Mouse (Mus musculus) ZHBTc4 (cell line): ENCODE measurements around the gene Cux1.

Experiments
- DNase-seq: peaks from one replicate; pipeline ENCODE4 v3.0.0-alpha.2; 2011; ENCODE audit warnings: low read depth, low spot score

Gene Cux1

DNA sequence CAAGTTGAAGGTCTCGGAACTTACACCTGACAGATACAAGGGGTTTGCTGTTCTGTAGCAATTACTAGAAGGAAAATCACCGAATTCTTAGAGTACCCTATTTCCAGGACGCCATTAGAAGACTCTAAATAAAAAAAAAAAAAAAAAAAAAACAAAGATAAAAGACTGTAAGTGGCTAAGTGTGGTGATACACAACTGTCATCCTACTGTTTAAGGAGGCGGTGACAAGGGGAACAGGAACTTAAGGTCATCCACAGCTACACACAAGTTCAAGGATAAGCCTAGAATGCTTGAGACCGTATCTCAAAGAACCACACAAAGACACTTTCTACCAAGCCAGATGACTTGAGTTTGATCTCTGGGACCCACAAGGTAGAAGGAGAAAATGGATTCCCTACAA, 56.7 kb downstream of the Cux1 start:
- no peak for DNase-seq

DNA sequence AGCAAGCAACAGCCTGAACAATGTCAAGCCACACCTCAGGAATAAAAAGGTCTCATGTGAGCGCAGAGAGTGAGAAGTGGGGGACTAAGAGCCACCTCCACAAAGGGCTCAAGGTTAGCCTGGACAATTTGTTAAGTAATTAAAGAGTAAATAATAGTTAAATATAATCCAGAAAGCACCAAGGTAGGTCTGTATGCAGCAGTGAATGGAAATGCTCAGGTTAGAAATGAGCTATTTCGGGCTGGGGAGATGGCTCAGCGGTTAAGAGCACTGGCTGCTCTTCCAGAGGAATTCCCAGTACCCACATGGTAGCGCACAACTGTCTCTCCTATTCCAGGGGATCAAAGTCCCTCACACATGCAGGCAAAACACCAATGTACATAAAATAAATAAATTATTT, 59.7 kb downstream of the Cux1 start:
- DNase-seq: no peak

DNA sequence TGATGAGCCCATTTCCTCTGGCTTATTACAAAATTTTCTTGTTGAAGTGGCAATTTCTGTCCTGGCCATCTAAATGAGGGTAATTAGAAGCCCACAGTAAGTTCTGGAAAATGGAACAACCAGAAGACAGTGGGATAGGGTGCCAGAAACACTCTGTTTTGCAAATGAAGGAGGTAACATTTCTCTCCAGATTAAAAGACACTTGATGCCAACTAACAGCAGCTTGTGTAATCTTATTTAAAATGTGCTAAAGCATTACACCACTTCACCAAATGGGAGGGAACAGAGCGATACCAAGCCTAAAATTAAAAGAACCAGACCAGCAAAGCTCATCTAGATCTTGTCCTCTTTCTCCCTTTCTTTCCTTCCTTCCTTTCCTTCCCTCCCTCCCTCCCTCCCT, 61.0 kb downstream of the Cux1 start:
- no peak for DNase-seq

DNA sequence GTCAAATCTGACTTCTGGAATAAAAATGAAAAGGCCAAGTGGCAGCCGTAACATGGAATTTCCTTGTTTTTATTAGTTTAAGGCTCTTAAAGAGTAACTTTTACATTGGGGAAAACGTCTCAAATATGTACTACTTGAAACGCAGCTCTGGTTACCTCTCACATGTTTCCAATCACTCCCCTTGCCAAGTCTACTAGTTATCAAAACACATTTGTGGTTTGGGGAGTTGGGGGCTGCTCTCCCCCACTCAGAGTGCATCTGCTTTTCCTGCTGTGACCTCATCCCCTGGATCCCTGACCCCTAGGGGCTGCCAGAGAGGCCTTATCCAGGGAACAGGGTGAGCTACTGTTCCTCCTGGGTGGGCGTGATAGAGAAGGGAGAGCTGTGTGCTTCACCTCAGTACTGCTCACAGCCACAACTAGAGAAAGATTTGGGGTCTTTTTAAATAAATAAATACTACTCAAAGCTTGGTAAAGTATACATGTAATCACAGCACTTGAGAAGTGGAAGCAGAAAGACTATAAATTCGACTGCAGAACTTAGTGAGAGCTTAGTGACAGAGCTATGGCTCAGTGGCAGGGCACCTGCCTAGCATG, 64.7 kb downstream of the Cux1 start:
- no peak for DNase-seq

DNA sequence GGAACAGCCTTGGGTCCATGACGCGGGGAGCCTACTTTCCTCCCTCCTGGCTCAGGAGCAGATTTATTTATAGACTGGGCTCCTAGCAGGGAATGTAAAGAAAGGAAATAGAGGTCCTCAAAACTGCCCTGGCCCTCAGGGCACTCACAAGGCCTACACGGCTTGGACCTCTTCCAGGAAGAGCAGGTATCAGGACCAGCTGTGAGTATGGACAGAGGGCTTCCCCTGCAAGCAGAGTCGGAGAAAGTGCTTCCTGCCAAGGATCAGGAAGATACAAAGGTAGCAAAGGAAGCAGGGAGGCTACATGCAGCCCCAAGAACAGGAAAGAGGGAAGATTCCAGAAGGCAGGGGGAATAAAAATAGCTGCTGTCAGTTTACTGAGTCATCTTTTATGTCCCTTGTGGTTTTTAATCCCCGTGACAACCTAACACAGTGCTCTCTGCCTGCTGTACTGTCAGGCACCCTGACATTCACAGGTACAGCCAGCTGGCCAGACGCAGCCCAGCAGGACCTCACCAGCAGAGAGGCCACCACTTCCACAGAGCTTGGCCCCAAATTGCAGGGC, 66.9 kb downstream of the Cux1 start:
- no peak for DNase-seq

DNA sequence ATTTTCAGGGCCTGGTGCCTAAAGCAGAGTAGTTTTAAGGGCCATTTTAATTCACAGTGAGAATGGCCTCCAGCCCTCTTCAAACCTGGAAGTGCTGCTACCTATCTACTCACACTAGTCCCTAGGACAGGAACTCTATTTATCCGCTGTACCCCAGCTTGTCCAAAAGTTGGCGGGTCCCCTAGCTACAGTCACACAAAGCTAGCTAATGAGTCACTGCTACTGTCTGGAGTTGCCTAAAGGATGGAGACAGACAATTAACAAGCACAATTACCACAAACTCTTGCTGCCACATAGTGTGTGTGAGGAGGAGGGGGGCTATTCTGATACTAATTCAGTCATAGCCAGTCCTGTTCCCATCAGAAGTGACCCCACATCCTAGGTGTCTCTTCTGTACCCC, 68.0 kb downstream of the Cux1 start:
- no peak for DNase-seq

DNA sequence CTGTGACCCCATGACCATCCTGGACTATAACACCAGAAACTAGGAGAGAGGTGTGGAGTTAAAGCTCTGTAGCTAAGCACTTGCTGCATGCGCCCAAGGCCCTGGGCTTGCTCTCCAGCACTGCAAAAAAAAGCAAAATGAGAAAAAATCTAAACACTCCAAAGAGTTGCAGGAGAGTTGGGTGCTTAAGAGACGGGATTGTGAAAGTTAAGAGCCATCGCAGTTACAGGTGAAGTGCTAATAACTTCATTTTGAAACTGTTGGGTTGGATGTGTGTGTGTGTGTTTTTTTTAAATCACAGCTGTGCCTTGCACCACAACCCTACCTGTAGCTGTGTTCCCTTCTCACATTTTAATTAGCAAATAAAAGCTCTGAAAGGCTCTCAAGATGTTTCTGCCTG, 68.5 kb downstream of the Cux1 start:
- no peak for DNase-seq

DNA sequence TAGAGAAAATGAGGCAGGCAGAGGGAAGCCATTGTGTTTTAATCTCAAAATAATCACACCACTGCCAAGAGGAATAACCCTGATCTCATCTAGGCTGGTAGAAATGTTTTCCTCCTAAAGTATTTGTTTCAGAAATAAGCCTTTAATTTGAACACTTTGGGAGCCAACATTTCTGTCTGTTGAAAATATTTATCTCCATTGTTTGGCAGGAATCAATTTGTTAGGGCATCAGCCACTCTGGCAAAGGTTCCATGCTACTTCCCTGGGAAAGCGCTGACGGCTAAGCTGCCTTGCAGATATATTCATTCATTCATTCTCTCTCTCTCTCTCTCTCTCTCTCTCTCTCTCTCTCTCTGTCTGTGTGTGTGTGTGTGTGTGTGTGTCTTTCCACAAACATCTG, 70.0 kb downstream of the Cux1 start:
- DNase-seq: no peak

DNA sequence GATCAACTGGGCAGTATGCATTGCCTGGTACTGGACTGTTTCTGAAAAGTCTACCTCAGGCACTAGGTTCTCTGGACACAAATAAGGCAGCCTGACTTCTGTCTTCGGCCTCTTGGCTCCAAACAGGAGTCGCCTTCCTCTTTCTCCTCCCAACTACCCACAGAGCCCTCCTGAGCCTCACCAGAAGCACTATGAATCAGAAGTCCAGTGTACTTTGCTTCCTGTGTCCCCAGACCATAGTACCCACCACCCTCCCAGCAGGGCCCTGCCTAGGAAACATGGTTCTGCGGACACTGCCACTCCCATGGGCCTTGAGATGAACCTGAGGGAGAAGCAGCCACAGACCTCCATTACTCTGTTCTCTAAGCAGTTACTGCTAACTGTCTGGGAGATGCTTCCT, 71.7 kb downstream of the Cux1 start:
- DNase-seq: no peak

DNA sequence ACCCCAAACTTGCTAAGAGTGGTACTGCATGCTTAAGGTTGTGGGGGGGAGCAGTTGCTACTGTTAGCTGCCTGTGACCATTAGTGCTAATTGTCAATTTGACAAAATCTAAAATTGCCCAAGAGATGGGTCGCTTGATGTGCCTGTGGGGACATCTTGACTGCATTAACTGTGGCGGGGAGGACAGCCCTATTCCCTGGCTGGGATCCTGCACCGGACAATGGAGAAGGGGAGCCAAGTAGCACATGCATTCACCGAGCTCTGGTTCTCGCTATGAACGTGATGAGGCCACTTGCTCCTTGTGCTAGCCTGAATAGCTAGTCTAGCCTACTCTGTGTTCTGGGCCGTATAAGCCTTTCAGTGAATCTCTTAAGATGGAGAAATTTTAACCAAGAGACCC, 72.4 kb downstream of the Cux1 start:
- DNase-seq: no peak

DNA sequence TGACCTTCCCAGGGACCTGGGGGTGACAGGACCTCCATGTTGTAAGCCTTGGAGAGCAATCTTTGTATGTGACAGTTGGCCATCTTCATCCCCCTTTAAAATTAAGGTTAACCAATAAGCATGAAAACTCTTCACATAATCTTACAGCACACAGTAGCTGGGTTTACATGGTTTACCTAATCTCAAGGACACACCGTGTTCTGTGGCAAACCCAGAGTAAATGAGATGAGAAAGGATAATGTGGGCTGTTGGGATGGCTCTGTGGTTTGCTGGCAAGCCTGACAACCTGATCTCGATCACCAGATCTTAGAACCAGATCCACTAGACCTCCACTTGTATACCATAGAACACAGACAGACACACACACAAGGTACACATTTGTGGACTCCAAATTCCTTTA, 73.0 kb downstream of the Cux1 start:
- DNase-seq: no peak

DNA sequence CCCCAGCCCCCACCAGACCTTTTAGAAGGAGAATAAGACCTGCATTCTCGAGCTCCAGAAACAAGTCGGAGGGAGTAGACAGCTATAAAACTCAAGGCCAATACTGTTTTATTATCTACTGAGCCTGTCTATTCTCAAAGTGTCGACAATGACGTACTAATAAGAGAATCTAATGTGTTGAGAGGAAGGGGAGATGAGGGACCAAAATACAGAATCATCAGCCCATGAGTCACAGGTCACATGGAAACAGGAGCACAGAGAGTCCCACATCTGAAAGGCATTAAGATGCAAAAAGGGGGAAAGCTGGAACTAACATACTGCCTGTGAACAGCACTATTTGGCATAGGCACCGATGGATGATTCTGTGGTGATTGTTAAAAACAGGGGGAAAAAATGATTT, 77.8 kb downstream of the Cux1 start:
- no peak for DNase-seq

DNA sequence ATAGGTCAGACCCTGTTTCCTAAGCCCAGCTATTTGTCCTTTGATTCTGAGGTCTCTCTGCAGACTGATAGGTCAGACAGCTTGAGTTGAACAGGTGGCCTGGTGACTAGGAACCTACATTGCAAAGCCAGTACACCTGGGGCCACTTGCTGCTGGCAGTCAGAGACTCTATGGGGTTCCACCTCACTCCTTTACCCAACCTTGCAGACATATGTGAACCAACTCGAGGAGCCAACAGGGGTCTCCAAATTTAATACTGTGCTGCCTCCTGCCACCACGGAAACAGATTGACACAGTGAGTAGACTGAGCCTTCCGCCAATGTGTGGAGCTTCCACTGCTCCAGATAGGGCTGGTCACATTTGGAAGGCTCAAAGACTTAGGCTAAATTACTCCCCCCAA, 78.6 kb downstream of the Cux1 start:
- DNase-seq: no peak

DNA sequence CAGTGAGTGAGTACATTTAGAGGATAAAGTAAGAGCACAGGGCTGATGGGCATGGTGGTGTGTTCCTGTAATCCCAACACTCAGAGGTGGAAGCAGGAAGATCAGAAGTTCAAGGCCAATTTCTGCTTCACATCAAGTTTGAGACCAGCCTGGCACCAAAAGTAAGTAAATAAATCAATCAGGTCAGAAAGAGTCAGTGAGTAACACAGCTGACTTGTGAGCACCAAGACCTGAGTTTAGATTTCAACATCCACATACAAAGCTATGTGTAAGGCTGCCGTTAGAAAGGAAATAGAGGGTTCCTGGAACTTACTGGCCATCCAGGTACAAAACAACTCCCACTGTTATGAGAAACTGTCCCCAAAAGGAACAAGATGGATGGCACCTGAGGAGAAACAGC, 79.1 kb downstream of the Cux1 start:
- no peak for DNase-seq

DNA sequence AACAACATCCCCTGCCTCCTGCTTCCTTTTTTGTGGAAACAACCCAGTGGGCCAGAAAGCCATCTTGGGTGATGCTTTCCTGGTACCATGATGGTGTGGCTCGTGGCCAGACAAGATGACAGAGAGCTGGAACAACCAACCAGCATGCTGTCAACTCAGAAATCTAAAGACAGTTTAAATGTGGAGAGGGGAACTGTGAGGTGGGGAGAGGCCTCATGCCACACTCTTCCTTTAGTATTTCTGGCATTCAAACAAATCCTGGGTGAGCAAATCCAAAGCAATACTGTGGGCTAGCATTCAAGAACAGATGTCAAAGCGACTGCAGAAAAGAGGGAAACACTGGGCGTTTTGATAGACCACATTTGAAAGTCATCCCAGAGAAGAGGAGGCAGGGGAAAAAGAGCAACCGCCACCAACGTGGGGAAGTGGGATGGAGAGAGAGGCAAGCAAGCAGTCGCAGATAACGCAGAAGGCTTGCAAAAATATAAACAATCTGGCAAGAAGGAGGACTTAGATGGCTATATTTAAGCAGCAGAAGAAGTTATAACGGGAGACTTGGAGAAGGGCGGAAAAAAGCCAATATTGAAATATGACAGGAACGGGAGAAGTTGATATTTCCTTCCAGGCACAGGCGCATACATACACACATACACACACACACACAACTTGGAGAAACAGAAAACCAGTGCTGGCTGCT, 79.7 kb downstream of the Cux1 start:
- DNase-seq: no peak

DNA sequence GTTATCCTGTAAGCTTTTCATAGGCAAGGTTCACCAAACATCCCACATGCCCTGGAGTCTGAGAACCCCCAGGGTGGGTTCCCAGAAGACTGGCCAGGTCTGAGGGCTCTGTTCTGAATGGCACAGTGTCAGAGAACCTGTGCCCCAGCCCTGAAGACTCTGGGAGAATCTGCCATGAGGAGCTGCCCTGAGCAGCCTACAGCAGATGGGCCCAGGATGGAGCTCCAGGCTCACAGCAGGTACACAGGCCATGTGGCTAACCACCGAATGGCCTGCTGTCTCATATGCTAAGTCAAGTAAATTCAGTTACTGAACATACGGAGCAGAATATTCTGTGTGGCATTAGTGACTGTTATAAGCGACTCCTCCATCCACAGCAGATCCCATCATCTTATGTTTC, 80.9 kb downstream of the Cux1 start:
- DNase-seq: no peak

DNA sequence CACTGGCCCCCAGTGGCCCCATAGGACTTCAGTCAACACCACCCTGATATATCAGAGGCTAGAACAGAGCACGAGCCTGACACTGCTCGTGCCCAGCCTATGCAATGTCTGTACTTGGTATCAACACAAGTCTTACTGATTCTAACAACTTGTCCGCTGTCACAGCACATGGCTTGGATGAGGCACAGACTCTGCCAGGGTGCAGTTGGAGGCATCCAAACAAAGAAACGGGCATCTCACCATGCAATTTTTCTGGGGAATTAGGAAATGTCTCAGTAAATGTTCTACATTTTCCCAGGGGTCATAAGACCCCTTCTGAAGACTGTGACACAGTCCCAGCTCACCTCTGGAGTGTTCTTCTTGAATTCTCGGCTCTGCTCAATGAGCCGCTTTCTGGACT, 81.9 kb downstream of the Cux1 start:
- no peak for DNase-seq

DNA sequence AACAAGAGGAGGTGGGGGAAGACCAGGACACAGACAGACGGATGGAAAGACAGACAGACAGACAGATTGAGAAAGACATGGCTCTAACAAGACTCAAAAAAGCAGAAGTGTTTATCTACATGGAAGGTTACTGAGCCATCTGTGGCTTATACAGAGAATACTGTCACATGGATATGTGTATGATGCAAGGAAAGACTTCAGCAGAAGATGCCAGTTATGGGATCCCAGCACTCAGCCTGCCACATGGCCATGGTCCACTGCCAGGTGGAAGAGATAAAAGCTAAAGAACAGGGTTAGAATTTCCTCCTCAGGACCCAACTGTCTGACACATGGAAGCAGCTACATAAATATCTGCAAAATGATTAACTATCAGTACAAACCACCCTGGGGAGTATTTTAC, 84.9 kb downstream of the Cux1 start:
- no peak for DNase-seq

DNA sequence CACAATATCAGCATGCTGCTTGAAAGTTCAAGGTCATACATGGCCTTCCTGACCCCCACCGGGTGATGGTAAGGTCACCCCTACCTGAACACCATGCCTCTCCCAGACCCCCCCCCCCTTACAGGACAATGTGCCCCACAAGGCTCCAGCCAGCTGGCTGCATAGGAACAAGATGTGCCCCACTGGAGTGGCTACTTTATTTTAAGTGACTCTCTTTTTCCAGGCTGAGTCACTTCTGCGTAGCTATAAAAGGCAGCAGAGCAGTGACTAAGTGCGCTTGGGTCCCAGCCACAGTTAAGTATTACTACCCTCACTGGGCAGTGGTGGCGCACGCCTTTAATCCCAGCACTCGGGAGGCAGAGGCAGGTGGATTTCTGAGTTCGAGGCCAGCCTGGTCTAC, 86.7 kb downstream of the Cux1 start:
- DNase-seq: no peak

DNA sequence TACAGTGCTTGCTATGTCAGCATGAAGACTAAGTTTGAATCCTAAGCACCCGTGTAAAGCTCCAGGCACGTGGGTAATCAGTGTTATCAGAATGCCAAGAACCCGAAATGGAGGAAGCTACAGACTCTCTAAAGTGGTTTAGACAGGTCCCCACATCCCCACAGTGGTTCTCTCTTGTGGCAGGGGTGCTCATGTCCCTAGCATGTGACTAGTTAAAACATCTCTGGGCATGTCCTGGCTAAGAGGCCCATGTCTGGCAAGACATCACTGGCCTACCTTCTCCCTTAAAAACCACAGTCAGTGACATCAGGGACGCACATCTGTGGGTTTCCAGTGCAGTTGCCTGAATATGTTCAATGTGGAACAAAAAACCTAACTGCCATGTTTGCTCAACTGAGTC, 87.5 kb downstream of the Cux1 start:
- DNase-seq: no peak

DNA sequence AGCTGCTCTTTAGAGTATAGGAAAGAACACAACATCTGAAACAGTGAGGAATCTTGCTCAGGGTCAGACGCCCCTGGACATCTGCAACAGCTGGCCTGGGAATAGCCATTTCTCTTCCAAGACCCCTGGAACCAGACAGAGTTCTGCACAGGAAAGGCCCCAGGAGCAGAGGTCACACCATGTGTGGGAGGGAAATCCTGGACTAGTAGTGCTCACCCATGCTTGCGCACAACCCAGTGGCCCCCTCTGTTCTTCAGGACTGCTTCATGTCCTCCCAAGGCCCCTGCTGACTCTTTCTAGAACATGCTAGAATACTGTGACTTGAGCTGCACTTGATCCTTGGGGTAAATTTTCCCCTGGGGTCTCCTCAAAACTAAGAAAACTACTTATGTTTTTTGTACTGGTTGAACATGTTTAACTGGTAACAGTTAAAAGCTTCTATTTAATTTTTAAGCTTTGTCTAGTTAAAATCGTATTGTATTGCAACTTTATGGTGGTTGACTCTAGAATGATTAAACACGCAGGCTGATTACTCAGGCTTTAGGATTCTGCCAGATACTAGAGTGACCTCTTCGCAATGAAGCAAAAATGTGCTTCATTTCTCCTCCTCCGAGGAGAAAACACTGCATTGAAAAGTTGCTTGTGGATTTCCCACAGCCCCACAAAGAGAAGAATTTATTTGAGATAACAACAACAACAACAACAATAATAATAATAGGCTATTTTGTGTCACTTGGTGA, 88.1 kb downstream of the Cux1 start:
- DNase-seq: no peak

DNA sequence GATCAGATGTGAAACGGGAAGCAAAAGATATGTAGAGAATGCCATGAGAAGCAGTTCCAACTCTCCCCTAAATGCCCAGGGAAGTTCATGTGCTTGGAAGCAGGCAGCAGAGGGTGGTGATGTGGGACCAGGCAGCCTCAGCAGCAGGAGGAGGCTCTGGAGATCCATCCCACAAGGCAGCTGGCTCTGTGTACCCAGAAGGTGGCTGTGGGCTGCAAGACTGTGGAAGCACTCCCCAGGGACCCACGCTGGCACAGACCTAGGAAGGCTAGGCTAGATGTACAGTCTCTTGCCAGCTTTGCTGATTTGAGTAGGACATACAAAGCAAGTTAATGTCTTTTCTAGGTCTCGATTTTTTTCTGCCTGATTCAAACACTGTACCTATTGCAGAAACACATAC, 91.0 kb downstream of the Cux1 start:
- no peak for DNase-seq

DNA sequence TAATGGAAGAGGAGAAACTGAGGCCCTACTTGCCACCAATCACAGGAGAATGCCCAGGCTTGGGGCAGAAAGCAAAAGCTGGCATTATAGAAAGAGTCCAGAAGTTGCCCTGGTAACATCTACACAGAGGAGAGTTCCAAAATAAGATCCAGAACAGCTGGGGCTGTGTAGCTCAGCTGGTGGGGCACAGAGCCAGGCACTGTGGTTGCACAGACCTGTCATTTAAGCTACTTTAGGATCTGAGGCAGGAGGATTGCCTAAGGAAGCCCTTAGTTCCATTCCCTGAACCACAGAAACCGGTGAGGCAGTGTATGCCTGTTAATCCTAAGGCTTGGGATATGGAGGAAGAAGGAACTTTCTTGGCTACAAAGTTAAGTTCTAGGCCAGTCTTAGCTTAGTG, 92.1 kb downstream of the Cux1 start:
- no peak for DNase-seq
